Mouse (Mus musculus) CD4-positive, CD25-positive, alpha-beta regulatory T cell, adult 2 months (primary cell): Measurements from ENCODE around the gene Ace2.

ENCODE experiments used
- DNase-seq: peaks from one replicate; pipeline ENCODE4 v3.0.0-alpha.2; 2012; ENCODE audit warnings: low read depth, low spot score

Ace2 gene

GRCm38 (mm10) chrX:164179746-164180145, 40.6 kb downstream of the Ace2 start:
- DNase-seq = peak; percentile 51

- peak; percentile 70 for DNase-seq
Observed at GRCm38 (mm10) chrX:164183844-164184243, 44.7 kb downstream of the Ace2 start.

GRCm38 (mm10) chrX:164189880-164190279, 50.7 kb downstream of the Ace2 start:
- no peak for DNase-seq

GRCm38 (mm10) chrX:164197679-164198078, 58.5 kb downstream of the Ace2 start:
- no peak for DNase-seq

GRCm38 (mm10) chrX:164200547-164200946, 61.4 kb downstream of the Ace2 start:
- no peak for DNase-seq

- DNase-seq = peak; percentile 48
Observed at GRCm38 (mm10) chrX:164221989-164222388, 82.9 kb downstream of the Ace2 start.

- DNase-seq = no peak
Observed at GRCm38 (mm10) chrX:164233380-164233779, 94.2 kb downstream of the Ace2 start.
